Mouse (Mus musculus) kidney, adult 2 months (tissue): ENCODE results near the gene A430078G23Rik.
"Not testable (repeated sequence)": the region's sequence is repeated elsewhere in the genome, so short reads cannot be mapped to it uniquely, and the experiment has no call there.

Source experiments
- CTCF ChIP-seq: fragments of 200-500 bp; conservative IDR thresholded peaks from 2 replicates; pipeline ENCODE4 v1.5.1; 2011; ENCODE audit warnings: low read depth, mild to moderate bottlenecking, control low read depth, low read length, moderate library complexity, mixed read lengths; ENCODE audit not compliant: insufficient read depth, insufficient read length
- POLR2A ChIP-seq: fragments of 200-500 bp; IDR thresholded peaks from one replicate; pipeline ENCODE4 v1.6.1; 2011; ENCODE audit warnings: low read depth, low read length, control low read depth

GRCm38 (mm10) chr8:3308205-3308800, 44.9 kb upstream of the A430078G23Rik start:
- TF ChIP-seq CTCF, POLR2A: not testable (repeated sequence)
